Mouse (Mus musculus) embryonic facial prominence, embryonic 12.5 days (tissue): ENCODE data around the gene Bbof1. TPM values are rescaled to one million over a fixed set of nuclear protein-coding genes. Genes with fewer than 3 reads are reported as not detected.

Experiments
- ATAC-seq: fragments of 200-750 bp; cut with Nextera tagmentation; 2 replicates; pipeline ENCODE4 v1.8.0; 2017; ENCODE audit not compliant: insufficient number of reproducible peaks, insufficient read depth, low FRiP score, low TSS enrichment
- H3K27ac ChIP-seq: fragments of 300-500 bp; sonication (generic); 2 replicates; pipeline ENCODE4 v1.5.1; 2016; ENCODE audit warnings: mild to moderate bottlenecking
- H3K27me3 ChIP-seq: fragments of 300-500 bp; sonication (generic); 2 replicates; pipeline ENCODE4 v1.6.1; 2016; ENCODE audit warnings: mild to moderate bottlenecking, moderate library complexity
- H3K36me3 ChIP-seq: fragments of 300-500 bp; sonication (generic); 2 replicates; pipeline ENCODE4 v1.6.1; 2016; ENCODE audit warnings: mild to moderate bottlenecking
- H3K4me1 ChIP-seq: fragments of 300-500 bp; sonication (generic); 2 replicates; pipeline ENCODE4 v1.6.1; 2016
- H3K4me2 ChIP-seq: fragments of 300-500 bp; sonication (generic); replicated peaks from 2 replicates; pipeline ENCODE4 v1.6.1; 2016; ENCODE audit warnings: mild to moderate bottlenecking, moderate library complexity
- H3K4me3 ChIP-seq: fragments of 300-500 bp; sonication (generic); 2 replicates; pipeline ENCODE4 v1.5.1; 2016; ENCODE audit warnings: mild to moderate bottlenecking
- H3K9ac ChIP-seq: fragments of 300-500 bp; sonication (generic); 2 replicates; pipeline ENCODE4 v1.6.1; 2016; ENCODE audit warnings: mild to moderate bottlenecking, moderate library complexity
- H3K9me3 ChIP-seq: fragments of 300-500 bp; sonication (generic); 2 replicates; pipeline ENCODE4 v1.6.1; 2016; ENCODE audit warnings: mild to moderate bottlenecking, moderate library complexity
- WGBS: fragments of 180-500 bp; shearing (Covaris S2); methylation state at CpG from one replicate; pipeline ENCODE4 v1.1.7; 2016; 5-methylcytosine and 5-hydroxymethylcytosine counted together
- polyA plus RNA-seq: library from polyadenylated mRNA; unstranded; fragments of >200 nt; fragmentation: Nextera tagmentation; extraction: Ambion mirVana; gene quantifications from 2 replicates; pipeline ENCODE4 v1.2.1, GENCODE M21; 2016

Gene Bbof1
- 1.5 and 2.3 TPM in 2 replicates for polyA plus RNA-seq

DNA sequence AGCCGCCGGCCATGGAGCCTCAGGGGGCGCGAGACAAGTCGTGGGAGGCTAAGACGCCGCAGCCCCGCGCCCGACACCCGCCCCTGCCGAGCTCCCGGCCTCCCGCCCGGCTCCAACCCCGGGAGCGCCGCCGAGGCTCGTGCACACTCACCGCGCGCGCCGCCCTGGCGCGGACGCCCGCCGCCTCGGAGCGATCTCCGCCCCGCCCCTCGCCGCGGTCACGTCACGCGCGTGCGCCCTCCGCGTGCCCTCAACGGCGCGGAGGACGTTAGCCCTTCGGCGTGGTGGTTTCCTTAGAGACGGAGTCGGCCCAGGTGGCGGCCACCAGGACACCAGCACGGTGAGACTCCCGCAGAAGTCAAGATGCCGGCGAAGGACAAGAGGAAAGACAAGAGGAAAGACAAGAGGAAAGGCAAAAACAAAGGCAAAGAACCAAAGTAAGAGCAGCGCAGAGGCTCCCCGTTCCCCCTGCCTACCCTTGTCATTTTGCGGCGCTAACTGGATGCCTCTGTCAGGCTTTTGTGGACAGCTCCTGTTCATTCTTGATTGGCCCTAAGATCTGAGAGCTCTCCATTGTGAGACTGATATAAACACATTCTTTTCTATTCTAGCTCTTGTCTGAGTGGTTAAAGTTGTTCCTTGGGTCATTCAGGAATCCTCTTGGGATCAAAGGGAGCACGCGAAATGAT lies at the start of gene Bbof1, which contains the start of gene Entpd5:
Gene Bbof1, plus strand, starts transcription at position 253 of the 689 bp plus-strand sequence.
Gene Entpd5, minus strand, starts transcription at position 211 of the 689 bp plus-strand sequence.
- Histone ChIP-seq H3K36me3 (no peaks in the 10 kb centered on the region), H3K4me3 (peak within 1 kb of the TSS; percentile 70), H3K27ac (peak within 1 kb of the TSS; percentile 77), H3K9me3 (no peaks in the 10 kb centered on the region), H3K4me1 (0 out of 2 replicates have a peak, but pooled peaks cover 3% of the 10 kb centered on the region), H3K4me2 (peak within 1 kb of the TSS; percentile 95), H3K27me3 (no peaks in the 10 kb centered on the region), H3K9ac (peak within 1 kb of the TSS; percentile 83)
- peak; percentile 82 for ATAC-seq
- WGBS: 2% methylated on average over 60 of the region's 63 CpGs

DNA sequence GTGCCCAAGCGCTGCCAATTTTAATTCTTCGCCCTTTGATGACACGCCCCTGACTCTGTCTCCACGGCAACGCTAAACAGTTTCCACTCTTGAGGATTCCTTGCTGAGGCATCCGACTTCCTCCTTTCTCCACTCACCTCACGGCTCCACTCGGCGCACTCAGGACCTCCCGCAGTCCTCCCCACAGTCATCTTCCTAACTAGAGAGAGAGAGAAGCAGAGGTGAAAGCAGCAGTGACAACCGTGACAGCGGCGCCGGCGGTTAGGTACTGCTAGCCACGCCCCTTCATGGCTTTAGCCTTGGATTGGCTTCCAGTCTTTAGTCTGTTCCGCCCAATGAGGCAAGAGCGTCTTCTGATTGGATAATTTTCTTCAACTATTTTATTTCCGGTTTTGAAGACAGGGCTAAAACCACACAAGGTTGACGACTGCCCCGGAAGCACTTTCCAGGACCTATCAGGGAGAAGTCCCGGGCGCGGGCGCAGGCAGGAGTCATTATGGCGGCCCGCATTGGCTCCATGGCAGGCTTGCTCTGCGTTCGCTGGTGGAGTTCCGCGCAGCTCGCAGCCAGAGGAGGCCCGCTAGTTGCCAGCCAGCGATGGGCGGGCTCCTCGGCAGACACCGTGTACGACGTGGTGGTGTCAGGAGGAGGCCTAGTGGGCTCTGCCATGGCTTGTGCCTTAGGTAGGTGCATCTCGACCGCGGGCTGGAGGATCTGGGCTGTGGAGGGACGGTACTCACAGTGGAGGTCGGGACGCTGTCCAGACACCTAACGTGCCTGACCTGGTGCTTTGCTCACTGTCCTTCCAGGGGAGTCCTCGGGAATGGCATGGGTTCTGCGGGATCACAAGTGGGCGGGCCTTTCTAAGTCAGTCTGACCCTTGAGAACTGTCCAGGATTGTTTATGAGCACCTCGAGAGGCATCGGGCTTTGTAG lies 47.0 kb upstream of the Bbof1 start, which contains the start of the genes Coq6 and Fam161b:
Gene Coq6, plus strand, starts transcription at position 103 of the 935 bp plus-strand sequence.
Gene Fam161b, minus strand, starts transcription at position 279 of the 935 bp plus-strand sequence.
- Histone ChIP-seq H3K36me3 (peaks cover 1% of the 10 kb centered on the region), H3K4me2 (peak within 1 kb of the TSS; percentile 82), H3K9me3 (no peaks in the 10 kb centered on the region), H3K27me3 (no peaks in the 10 kb centered on the region), H3K4me3 (peak within 1 kb of the TSS; percentile 98), H3K9ac (peak within 1 kb of the TSS; percentile 86), H3K27ac (peak within 1 kb of the TSS; percentile 69), H3K4me1 (peaks cover 13% of the 10 kb centered on the region)
- under 1% methylated on average over 51 of the region's 51 CpGs for WGBS
- ATAC-seq: peak; percentile 98

DNA sequence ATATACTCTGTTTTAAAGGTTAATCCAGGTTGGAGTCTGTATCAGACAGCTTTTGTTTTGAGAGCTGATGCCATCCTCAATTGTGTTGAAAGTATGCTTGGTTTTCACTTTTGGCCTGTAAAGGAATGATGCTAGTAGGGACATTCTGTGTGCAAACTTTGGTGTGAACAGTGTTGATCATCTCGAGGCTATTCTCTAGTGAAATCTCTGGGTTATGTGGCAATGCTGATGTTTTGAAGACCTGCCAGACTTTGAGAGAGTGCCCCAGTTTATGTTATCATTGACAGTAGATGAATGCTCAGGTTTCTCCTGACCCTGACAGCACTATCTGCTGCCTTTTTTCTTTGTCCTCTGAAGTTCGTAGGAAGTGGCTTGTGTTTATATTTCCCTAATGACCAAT lies 46.0 kb upstream of the Bbof1 start:
- Histone ChIP-seq H3K9ac (no peak overlapping the region), H3K4me2 (peak overlapping the region; percentile 82), H3K4me1 (peaks cover 13% of the 10 kb centered on the region), H3K36me3 (peaks cover 10% of the 10 kb centered on the region), H3K9me3 (no peaks in the 10 kb centered on the region), H3K27me3 (no peaks in the 10 kb centered on the region), H3K4me3 (peak overlapping the region; percentile 98), H3K27ac (no peak overlapping the region)
- ATAC-seq: no peak
- 61% methylated on average over 2 of the region's 2 CpGs for WGBS

DNA sequence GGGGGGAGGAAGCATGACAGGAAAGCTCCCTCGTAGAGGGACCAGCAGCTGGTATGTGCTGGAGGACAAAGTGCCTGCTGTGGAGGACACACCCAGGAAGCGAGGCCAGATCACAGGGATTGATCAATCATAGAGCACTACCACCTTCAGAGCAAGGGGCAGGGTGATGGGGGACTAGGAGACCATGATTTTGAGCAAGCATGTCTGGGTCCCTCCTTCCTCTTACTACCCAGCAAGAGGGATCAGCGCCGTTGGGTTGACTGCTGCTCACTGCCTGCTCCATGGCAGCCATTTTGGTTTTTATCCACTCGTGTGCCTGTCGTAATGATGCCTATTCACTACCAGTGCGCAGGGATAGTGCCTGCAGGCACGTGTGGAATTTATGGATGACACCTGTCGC lies 44.6 kb upstream of the Bbof1 start:
- ATAC-seq: no peak
- H3K36me3 ChIP-seq: peaks cover 24% of the 10 kb centered on the region
- 83% methylated on average over 9 of the region's 9 CpGs for WGBS
- no peaks in the 10 kb centered on the region for H3K27me3 ChIP-seq
- no peaks in the 10 kb centered on the region for H3K9me3 ChIP-seq
- peaks cover 13% of the 10 kb centered on the region for H3K4me1 ChIP-seq
- H3K4me2 ChIP-seq: no peak overlapping the region
- no peak overlapping the region for H3K4me3 ChIP-seq
- H3K27ac ChIP-seq: no peak overlapping the region
- H3K9ac ChIP-seq: no peak overlapping the region

DNA sequence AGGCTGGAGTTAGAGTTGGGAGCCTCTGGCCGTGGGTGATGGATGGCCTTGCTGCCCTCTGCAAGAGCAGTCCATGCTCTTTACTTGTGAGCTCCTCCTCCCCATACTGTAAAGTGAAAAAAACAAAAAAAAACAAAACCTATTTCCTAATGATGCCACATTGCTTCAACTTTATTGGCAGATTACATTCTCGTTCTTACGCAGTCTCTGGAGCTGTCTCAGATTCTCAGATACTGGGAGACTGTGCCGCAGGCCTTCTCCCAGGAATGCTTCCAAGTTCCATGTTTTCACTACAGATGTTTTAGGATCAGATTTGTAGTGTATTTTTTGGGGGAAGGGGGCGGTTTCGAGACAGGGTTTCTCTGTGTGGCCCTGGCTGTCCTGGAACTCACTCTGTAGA lies 43.7 kb upstream of the Bbof1 start:
- Histone ChIP-seq H3K4me1 (peaks cover 13% of the 10 kb centered on the region), H3K27me3 (no peaks in the 10 kb centered on the region), H3K27ac (no peak overlapping the region), H3K4me3 (no peak overlapping the region), H3K4me2 (no peak overlapping the region), H3K9ac (no peak overlapping the region), H3K36me3 (peaks cover 29% of the 10 kb centered on the region), H3K9me3 (no peaks in the 10 kb centered on the region)
- WGBS: 97% methylated on average over 6 of the region's 6 CpGs
- no peak for ATAC-seq

DNA sequence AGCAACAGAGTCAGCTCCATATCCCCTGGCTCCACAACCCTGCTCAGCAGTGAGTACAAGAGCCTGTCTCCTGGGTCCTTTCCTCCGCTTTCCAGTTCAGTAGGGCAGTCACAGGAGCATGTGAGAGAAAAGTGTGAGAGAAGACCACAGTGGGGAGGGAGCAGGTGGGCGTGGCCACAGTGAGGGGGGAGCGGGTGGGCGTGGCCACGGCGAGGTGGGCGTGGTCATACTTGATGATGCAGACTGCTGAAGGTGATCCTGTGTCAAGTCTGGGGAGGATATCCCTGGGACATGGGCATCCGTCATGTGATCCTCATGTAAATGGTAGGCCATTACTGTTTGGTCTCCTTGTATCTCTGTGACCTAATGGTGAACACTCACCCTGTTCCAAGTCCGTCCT lies 41.9 kb upstream of the Bbof1 start:
- Histone ChIP-seq H3K4me1 (peaks cover 7% of the 10 kb centered on the region), H3K4me3 (no peak overlapping the region), H3K9me3 (no peaks in the 10 kb centered on the region), H3K4me2 (no peak overlapping the region), H3K27ac (no peak overlapping the region), H3K36me3 (peaks cover 47% of the 10 kb centered on the region), H3K9ac (no peak overlapping the region), H3K27me3 (no peaks in the 10 kb centered on the region)
- 64% methylated on average over 9 of the region's 9 CpGs for WGBS
- no peak for ATAC-seq

DNA sequence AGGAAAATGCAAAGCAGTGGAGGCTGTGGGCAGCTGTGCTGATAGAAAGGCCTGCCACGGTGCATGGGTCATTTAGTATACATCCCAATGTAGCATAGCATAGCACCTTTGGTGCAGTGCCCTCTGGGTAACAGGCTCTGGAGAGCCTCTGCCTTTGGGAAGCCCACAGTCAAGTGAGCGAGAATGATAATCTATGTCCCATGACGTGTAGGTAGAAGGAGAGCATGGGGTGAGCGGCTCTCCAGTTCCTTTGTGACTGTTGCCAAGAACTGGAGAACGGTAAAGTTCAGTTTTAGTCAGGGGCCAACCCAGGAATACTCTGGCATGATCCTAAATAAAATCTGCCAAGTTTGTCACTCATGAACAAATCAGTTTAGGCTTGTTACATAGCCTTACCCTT lies 37.2 kb upstream of the Bbof1 start:
- no peak for ATAC-seq
- H3K4me3 ChIP-seq: no peak overlapping the region
- WGBS: 93% methylated on average over 5 of the region's 5 CpGs

DNA sequence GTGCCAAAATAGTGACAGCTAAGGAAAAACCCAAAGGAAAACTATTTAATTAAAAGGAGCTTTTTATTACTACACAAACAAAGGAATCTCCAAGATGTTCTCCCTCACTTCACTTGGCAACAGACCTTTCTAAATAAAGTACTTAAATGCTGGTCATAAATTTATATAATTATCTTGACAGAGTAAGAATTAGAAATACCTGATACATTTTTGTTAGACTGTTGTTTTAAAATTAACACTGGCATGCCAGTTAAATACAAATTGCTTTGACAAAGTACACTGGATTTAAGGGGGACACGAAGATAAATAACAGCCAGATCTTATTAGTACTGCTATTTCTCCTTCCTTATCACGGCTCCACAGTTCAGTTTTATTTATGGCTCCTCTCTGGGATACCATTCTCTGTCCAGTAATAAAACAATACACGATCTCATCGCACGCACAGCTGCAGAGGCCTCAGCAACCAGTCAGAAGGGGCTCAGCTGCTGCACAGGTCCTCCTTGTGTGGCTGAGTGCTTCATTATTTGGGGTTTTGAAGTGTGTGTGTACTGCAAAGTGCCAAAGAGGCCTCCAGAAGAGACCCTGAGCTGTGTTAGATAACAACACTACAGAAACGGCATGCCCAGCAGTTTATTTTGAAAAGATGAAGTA lies 34.9 kb upstream of the Bbof1 start:
- H3K27ac ChIP-seq: no peak overlapping the region
- no peak overlapping the region for H3K9ac ChIP-seq
- H3K9me3 ChIP-seq: no peaks in the 10 kb centered on the region
- H3K4me1 ChIP-seq: no peaks in the 10 kb centered on the region
- ATAC-seq: no peak
- H3K4me2 ChIP-seq: no peak overlapping the region
- no peak overlapping the region for H3K4me3 ChIP-seq
- no peaks in the 10 kb centered on the region for H3K27me3 ChIP-seq
- WGBS: 89% methylated on average over 6 of the region's 6 CpGs
- H3K36me3 ChIP-seq: peaks cover 49% of the 10 kb centered on the region

More for the DNA sequence above, 37.2 kb upstream of the Bbof1 start:
- no peak overlapping the region for H3K27ac ChIP-seq
- no peak overlapping the region for H3K9ac ChIP-seq
- no peak overlapping the region for H3K4me2 ChIP-seq
- H3K4me1 ChIP-seq: no peaks in the 10 kb centered on the region
- H3K27me3 ChIP-seq: no peaks in the 10 kb centered on the region
- no peaks in the 10 kb centered on the region for H3K9me3 ChIP-seq
- H3K36me3 ChIP-seq: peaks cover 65% of the 10 kb centered on the region

DNA sequence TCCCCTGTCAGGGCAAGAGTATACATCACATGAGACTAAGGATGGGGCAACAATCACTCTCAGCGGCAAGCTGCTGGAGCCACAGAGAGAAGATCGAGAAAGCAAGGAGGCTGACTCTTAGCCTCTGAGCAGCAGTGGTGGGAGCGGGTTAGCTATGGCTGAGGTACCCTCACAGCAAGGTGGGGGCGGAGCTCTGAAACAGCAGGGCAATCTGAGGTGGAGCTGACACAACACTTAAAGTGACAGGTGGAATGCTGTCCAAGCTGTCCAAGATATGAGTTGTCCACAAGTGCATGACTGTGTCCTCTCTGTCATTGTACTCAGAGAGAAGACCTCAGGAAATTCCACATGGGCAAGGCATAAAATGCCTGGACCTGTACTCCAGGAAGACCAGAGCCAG lies 26.5 kb upstream of the Bbof1 start:
- WGBS: 90% methylated on average over 4 of the region's 4 CpGs
- no peaks in the 10 kb centered on the region for H3K27me3 ChIP-seq
- no peaks in the 10 kb centered on the region for H3K9me3 ChIP-seq

DNA sequence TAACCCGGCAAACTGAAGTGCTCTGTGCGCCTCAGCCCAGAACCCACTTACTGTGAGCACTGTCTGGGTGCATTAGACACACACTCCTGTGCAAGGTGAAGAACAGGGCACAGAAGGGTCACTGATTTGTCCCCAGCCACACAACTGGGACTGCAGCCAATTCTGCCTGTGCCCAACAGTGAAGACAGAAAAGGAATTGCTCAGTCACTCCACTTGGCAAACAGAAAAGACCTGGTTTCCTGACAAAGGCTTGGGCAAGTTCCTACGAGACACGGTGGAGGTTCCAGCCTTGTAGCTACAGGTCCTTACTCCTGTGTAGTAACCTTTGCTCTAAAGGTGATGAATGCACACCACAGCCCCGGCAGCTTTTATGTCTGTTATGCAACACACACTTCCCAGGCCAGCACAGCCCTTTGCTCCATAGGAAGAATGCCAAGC lies 24.2 kb upstream of the Bbof1 start:
- Histone ChIP-seq H3K4me1 (no peaks in the 10 kb centered on the region), H3K9ac (no peak overlapping the region), H3K36me3 (peaks cover 8% of the 10 kb centered on the region; the same call in 1 of the 2 replicates), H3K4me2 (no peak overlapping the region), H3K9me3 (no peaks in the 10 kb centered on the region), H3K27me3 (no peaks in the 10 kb centered on the region), H3K4me3 (no peak overlapping the region), H3K27ac (no peak overlapping the region)
- WGBS: 84% methylated on average over 5 of the region's 5 CpGs
- no peak for ATAC-seq

More for the DNA sequence above, 26.5 kb upstream of the Bbof1 start:
- Histone ChIP-seq H3K4me2 (no peak overlapping the region), H3K4me3 (no peak overlapping the region), H3K4me1 (no peaks in the 10 kb centered on the region), H3K36me3 (peaks cover 8% of the 10 kb centered on the region; the same call in 1 of the 2 replicates), H3K9ac (no peak overlapping the region), H3K27ac (no peak overlapping the region)
- no peak for ATAC-seq

DNA sequence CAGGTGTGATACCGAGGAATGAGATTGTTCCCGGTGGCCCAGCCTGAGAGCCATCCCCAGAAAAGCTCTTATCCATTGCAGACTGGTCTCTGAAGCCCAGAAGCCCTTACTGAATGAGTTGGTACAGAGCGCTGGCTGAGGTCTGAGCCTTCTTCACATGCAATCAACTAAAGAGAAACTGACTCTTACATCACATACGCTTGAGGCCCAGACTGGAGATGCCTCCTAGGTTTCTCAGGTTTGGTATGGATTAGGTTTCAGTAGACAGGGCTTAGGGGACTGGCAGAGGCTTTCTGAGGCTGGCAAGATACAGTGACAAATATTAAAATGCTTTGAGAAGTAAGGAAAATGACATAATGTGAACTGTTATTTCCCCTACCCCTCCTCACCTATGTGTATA lies 23.5 kb upstream of the Bbof1 start:
- H3K4me2 ChIP-seq: no peak overlapping the region
- ATAC-seq: no peak
- H3K9ac ChIP-seq: no peak overlapping the region
- H3K36me3 ChIP-seq: peaks cover 8% of the 10 kb centered on the region; the same call in 1 of the 2 replicates
- no peak overlapping the region for H3K4me3 ChIP-seq
- H3K27ac ChIP-seq: no peak overlapping the region
- H3K27me3 ChIP-seq: no peaks in the 10 kb centered on the region
- 91% methylated on average over 4 of the region's 4 CpGs for WGBS
- no peaks in the 10 kb centered on the region for H3K9me3 ChIP-seq
- no peaks in the 10 kb centered on the region for H3K4me1 ChIP-seq
